Mouse (Mus musculus): ENCODE measurements at regions not wholly inside any gene's neighbourhood (a gene's known extent, or its start where the extent isn't known, plus 50 kb on each side); places are given as distances from the start of the nearest gene placed in this dataset.

DNA sequence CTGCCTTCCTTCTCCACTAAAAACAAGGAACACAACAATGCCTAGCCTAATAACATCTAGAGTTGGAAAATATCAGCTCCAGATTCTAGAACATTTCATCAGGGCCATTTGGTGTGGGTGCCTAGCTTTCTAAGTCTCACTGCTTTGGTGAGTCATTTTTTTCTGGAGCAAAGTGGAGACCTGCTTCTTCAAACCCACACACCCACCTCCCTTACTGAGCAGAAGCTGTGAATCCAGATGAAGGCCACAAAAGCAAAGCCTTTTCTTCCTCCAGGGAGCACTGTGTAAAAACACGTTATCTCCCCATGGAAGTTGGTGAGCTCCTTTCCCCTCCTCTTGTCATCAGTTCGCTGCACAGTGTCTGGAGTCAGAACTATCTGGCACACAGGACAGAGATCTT, 294.1 kb downstream of the Mex3b start:
- no peak for TF ChIP-seq ZNF384 (IDR thresholded peaks at IDR 0.05; ENCODE audit: low read depth, low read length)
- no peak for TF ChIP-seq POLR2AphosphoS2 (IDR thresholded peaks at IDR 0.05; ENCODE audit: low read length)
